Mouse (Mus musculus): Measurements from ENCODE around the gene Gys1. TPM values are rescaled to one million over a fixed set of nuclear protein-coding genes. Genes with fewer than 3 reads are reported as not detected.
"Not testable (repeated sequence)": the region's sequence is repeated elsewhere in the genome, so short reads cannot be mapped to it uniquely, and the experiment has no call there.

Gene Gys1
- 32.7 and 35.3 TPM in 2 replicates for polyA plus RNA-seq (2014; fragmentation: Nextera tagmentation; extraction: Ambion mirVana)

- Histone ChIP-seq H3K4me2 (replicated peaks; ENCODE audit: low read depth, low read length) (peak within 1 kb of the TSS; percentile 98), H3K36me3 (ENCODE audit: control insufficient read depth, insufficient read depth, low read length) (peaks cover 15% of the 10 kb centered on the region), H3K9me3 (ENCODE audit: control insufficient read depth, low read depth, low read length) (no peaks in the 10 kb centered on the region), H3K27ac (ENCODE audit: low read length) (peak within 1 kb of the TSS; percentile 84), H3K9ac (replicated peaks; ENCODE audit: low read depth, low read length) (peak within 1 kb of the TSS; percentile 84), H3K27me3 (ENCODE audit: control insufficient read depth, insufficient read depth, low read length) (no peaks in the 10 kb centered on the region), H3K4me1 (ENCODE audit: control insufficient read depth, insufficient read depth, low read length) (peaks cover 28% of the 10 kb centered on the region), H3K4me3 (ENCODE audit: low read depth, low read length) (peak within 1 kb of the TSS; percentile 88)
- under 1% methylated on average over 45 of the region's 45 CpGs for WGBS
- peak; percentile 96 for ATAC-seq (ENCODE audit: insufficient number of reproducible peaks, insufficient read depth, low FRiP score, low read depth)
Observed at GRCm38 (mm10) chr7:45434203-45435015, at the start of gene Gys1. Gys1 (plus strand) TSS chr7:45434844.

- no peak for ATAC-seq (ENCODE audit: insufficient number of reproducible peaks, insufficient read depth, low FRiP score, low read depth)
- Histone ChIP-seq H3K27ac (ENCODE audit: low read length) (no peak overlapping the region), H3K9ac (replicated peaks; ENCODE audit: low read depth, low read length) (no peak overlapping the region), H3K9me3 (ENCODE audit: control insufficient read depth, low read depth, low read length) (no peaks in the 10 kb centered on the region), H3K27me3 (ENCODE audit: control insufficient read depth, insufficient read depth, low read length) (no peaks in the 10 kb centered on the region), H3K4me3 (ENCODE audit: low read depth, low read length) (no peak overlapping the region), H3K36me3 (ENCODE audit: control insufficient read depth, insufficient read depth, low read length) (peaks cover 97% of the 10 kb centered on the region), H3K4me2 (replicated peaks; ENCODE audit: low read depth, low read length) (no peak overlapping the region), H3K4me1 (ENCODE audit: control insufficient read depth, insufficient read depth, low read length) (no peaks in the 10 kb centered on the region)
- 88% methylated on average over 3 of the region's 3 CpGs for WGBS
Observed at GRCm38 (mm10) chr7:45386077-45386476, 48.6 kb upstream of the Gys1 start.

GRCm38 (mm10) chr7:45395129-45395541, 39.5 kb upstream of the Gys1 start:
- H3K9me3 ChIP-seq (ENCODE audit: control insufficient read depth, low read depth, low read length), result no peaks in the 10 kb centered on the region
- peak; percentile 79 for ATAC-seq (ENCODE audit: insufficient number of reproducible peaks, insufficient read depth, low FRiP score, low read depth)
- no peaks in the 10 kb centered on the region for H3K27me3 ChIP-seq (ENCODE audit: control insufficient read depth, insufficient read depth, low read length)
- H3K36me3 ChIP-seq (ENCODE audit: control insufficient read depth, insufficient read depth, low read length), result peaks cover 24% of the 10 kb centered on the region
- peak overlapping the region; percentile 87 for H3K9ac ChIP-seq (replicated peaks; ENCODE audit: low read depth, low read length)
- 0% methylated on average over 17 of the region's 20 CpGs for WGBS
- H3K27ac ChIP-seq (ENCODE audit: low read length), result peak overlapping the region; percentile 98
- peaks cover 16% of the 10 kb centered on the region for H3K4me1 ChIP-seq (ENCODE audit: control insufficient read depth, insufficient read depth, low read length)
- peak overlapping the region; percentile 99 for H3K4me2 ChIP-seq (replicated peaks; ENCODE audit: low read depth, low read length)
- H3K4me3 ChIP-seq (ENCODE audit: low read depth, low read length), result peak overlapping the region; percentile 77

GRCm38 (mm10) chr7:45395578-45396336, 38.9 kb upstream of the Gys1 start, which contains the start of gene Snrnp70:
Snrnp70 (minus strand) TSS chr7:45395742.
- peak within 1 kb of the TSS; percentile 98 for H3K27ac ChIP-seq (ENCODE audit: low read length)
- H3K36me3 ChIP-seq (ENCODE audit: control insufficient read depth, insufficient read depth, low read length), result peaks cover 18% of the 10 kb centered on the region
- H3K9ac ChIP-seq (replicated peaks; ENCODE audit: low read depth, low read length), result peak within 1 kb of the TSS; percentile 87
- no peaks in the 10 kb centered on the region for H3K9me3 ChIP-seq (ENCODE audit: control insufficient read depth, low read depth, low read length)
- peak within 1 kb of the TSS; percentile 77 for H3K4me3 ChIP-seq (ENCODE audit: low read depth, low read length)
- H3K27me3 ChIP-seq (ENCODE audit: control insufficient read depth, insufficient read depth, low read length), result no peaks in the 10 kb centered on the region
- peak; percentile 98 for ATAC-seq (ENCODE audit: insufficient number of reproducible peaks, insufficient read depth, low FRiP score, low read depth)
- peaks cover 16% of the 10 kb centered on the region for H3K4me1 ChIP-seq (ENCODE audit: control insufficient read depth, insufficient read depth, low read length)
- peak within 1 kb of the TSS; percentile 99 for H3K4me2 ChIP-seq (replicated peaks; ENCODE audit: low read depth, low read length)
- WGBS, result under 1% methylated on average over 60 of the region's 60 CpGs

GRCm38 (mm10) chr7:45396337-45396775, 38.3 kb upstream of the Gys1 start:
- not testable (repeated sequence) for H3K27ac ChIP-seq (ENCODE audit: low read length); H3K27me3 ChIP-seq (ENCODE audit: control insufficient read depth, insufficient read depth, low read length); H3K9me3 ChIP-seq (ENCODE audit: control insufficient read depth, low read depth, low read length); H3K9ac ChIP-seq (replicated peaks; ENCODE audit: low read depth, low read length)
- WGBS, result 9% methylated on average over 3 of the region's 3 CpGs
- Histone ChIP-seq H3K4me3 (ENCODE audit: low read depth, low read length) (peak overlapping the region; percentile 77), H3K4me2 (replicated peaks; ENCODE audit: low read depth, low read length) (peak overlapping the region; percentile 49), H3K4me1 (ENCODE audit: control insufficient read depth, insufficient read depth, low read length) (peaks cover 16% of the 10 kb centered on the region), H3K36me3 (ENCODE audit: control insufficient read depth, insufficient read depth, low read length) (peaks cover 13% of the 10 kb centered on the region)
- ATAC-seq (ENCODE audit: insufficient number of reproducible peaks, insufficient read depth, low FRiP score, low read depth), result peak; percentile 33; the same call in 1 of the 2 replicates

- no peak for ATAC-seq (ENCODE audit: insufficient number of reproducible peaks, insufficient read depth, low FRiP score, low read depth)
- 82% methylated on average over 2 of the region's 2 CpGs for WGBS
- H3K4me1 ChIP-seq (ENCODE audit: control insufficient read depth, insufficient read depth, low read length), result peaks cover 16% of the 10 kb centered on the region
Observed at GRCm38 (mm10) chr7:45396787-45397186, 37.9 kb upstream of the Gys1 start.

GRCm38 (mm10) chr7:45401521-45402085, 33.0 kb upstream of the Gys1 start:
- Histone ChIP-seq H3K4me1 (ENCODE audit: control insufficient read depth, insufficient read depth, low read length) (no peaks in the 10 kb centered on the region), H3K9me3 (ENCODE audit: control insufficient read depth, low read depth, low read length) (no peaks in the 10 kb centered on the region), H3K27me3 (ENCODE audit: control insufficient read depth, insufficient read depth, low read length) (peaks cover 14% of the 10 kb centered on the region), H3K4me3 (ENCODE audit: low read depth, low read length) (no peak overlapping the region), H3K27ac (ENCODE audit: low read length) (no peak overlapping the region), H3K4me2 (replicated peaks; ENCODE audit: low read depth, low read length) (no peak overlapping the region), H3K36me3 (ENCODE audit: control insufficient read depth, insufficient read depth, low read length) (no peaks in the 10 kb centered on the region), H3K9ac (replicated peaks; ENCODE audit: low read depth, low read length) (no peak overlapping the region)
- no peak for ATAC-seq (ENCODE audit: insufficient number of reproducible peaks, insufficient read depth, low FRiP score, low read depth)
- WGBS, result 52% methylated on average over 10 of the region's 10 CpGs

More at GRCm38 (mm10) chr7:45396787-45397186, 37.9 kb upstream of the Gys1 start:
- H3K9me3 ChIP-seq (ENCODE audit: control insufficient read depth, low read depth, low read length), result no peaks in the 10 kb centered on the region
- H3K27ac ChIP-seq (ENCODE audit: low read length), result no peak overlapping the region
- no peaks in the 10 kb centered on the region for H3K27me3 ChIP-seq (ENCODE audit: control insufficient read depth, insufficient read depth, low read length)
- H3K4me2 ChIP-seq (replicated peaks; ENCODE audit: low read depth, low read length), result no peak overlapping the region
- no peak overlapping the region for H3K4me3 ChIP-seq (ENCODE audit: low read depth, low read length)
- peaks cover 9% of the 10 kb centered on the region for H3K36me3 ChIP-seq (ENCODE audit: control insufficient read depth, insufficient read depth, low read length)
- H3K9ac ChIP-seq (replicated peaks; ENCODE audit: low read depth, low read length), result no peak overlapping the region
